Mouse (Mus musculus): ENCODE results near the gene Atxn7l1. TPM values are rescaled to one million over a fixed set of nuclear protein-coding genes. Genes with fewer than 3 reads are reported as not detected.

Atxn7l1 gene
- polyA plus RNA-seq, 3 experiments from 2014 or later: 59.7 to 94.2 (median 92.9) TPM

DNA sequence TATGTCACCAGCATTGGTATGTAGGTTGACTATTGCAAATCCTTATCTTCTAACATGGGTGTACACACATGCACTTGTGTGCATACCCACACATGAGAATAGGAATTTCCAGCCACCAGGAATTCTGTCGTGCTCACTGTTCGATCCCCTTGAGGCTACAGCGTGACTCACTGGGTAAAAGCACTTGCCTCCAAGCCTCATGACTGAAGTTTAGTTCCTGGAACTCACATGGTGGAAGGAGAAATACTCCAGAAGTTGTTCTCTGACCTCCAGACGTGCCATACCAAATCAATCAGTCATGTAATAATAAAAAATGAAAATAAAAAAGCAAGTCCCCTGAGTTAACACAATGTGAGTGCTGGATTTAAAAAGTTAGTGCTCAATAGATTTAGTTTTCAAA is 87.8 kb downstream of the Atxn7l1 start:
- no peak for ATAC-seq

DNA sequence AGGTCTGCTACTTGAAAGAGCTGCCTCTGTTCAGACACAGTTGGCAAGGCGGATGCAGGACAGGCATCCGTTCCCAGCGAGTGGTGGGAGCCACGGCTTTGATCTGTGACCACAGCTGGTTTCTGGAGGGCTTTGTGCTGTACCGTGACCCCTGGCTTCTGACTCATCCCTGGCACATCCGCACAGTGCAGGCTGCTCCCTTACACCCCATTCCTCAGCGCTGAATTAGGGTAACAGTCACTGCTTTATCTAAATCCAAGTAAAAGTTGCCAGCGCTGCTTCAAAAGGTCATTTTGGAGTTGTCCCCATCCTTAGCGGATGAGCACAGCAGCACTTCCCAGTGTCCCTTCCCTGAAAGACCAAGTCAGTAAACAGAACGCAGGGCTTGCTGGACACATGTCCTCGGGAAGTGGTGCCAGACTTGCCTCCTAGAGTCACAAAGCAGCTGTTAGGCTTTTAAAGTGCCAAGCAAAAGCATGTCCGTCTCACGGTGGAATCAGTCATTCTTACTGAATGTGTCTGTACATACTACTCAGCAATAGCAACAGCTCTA is 88.4 kb downstream of the Atxn7l1 start:
- ATAC-seq: no peak

DNA sequence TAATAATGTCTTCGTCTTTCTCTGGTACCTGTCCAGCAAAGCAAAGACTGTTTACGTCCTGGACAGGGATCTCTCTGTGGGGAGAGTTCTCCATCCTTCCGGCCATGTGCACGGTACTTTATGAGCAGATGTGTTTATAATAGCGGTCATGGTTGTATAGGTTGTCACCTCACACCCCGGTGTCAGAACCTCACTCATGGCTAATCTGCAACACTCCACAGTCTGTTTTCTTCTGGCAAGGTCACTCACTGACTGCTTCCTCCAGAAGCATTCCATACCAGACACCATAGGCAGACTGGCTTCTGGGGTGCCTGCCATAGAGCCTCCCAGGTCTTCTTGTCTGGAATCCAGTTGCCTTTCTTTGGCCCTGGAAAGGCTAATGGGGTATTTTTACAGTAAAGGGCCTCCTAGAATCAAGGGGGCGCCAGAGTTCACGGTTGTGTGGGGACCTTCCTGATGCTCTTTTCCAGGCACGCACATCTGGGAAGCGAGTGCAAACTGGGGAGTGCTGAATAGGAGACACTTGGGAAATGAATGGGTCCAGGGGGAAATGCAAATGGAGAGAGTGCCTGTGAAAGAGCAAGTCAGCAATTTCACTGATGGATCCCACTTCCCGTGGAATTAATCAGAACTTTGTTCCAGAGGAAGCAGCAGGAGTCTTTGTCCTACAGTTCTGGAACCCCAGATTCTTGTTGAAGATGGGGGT is 89.0 kb downstream of the Atxn7l1 start:
- no peak for ATAC-seq

DNA sequence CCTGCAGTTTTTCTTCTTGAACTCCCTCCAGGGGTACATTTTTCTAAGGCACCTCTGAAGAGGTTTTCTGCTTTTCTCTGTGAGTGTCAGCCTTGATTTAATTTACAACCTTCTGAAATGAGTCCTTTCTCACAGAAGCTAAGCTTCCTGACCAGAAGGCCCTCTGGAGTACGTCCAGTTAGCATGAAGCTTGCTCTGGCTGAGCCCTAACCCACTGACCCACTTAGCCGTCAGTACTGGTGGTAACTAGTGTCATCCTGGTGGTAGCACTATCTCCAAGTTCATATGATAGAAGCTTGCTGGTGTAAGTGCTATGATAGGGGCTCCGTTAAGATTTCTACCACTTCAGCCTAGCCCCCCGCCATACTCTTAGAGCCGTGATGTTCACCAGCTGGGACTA is 89.6 kb downstream of the Atxn7l1 start:
- no peak for ATAC-seq

DNA sequence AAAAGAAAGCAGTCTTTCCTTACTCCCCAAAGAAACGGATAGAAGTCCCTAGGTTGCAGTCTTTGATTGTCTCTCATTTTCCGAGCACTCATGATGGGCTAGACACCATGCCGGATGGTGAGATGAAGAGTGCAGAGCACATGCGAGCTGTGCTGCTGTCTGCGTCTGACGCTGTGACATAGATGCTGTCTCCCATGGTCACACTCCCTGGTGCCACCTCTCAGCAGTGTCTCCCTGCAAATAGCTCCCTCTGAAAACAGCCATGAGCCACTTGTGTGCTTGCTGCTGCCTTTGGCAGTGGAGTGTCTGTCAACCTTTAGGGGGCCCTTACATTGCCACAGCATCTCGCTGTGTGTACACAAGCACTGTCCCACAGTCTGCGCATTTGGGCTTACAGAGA is 95.2 kb downstream of the Atxn7l1 start:
- no peak for ATAC-seq

DNA sequence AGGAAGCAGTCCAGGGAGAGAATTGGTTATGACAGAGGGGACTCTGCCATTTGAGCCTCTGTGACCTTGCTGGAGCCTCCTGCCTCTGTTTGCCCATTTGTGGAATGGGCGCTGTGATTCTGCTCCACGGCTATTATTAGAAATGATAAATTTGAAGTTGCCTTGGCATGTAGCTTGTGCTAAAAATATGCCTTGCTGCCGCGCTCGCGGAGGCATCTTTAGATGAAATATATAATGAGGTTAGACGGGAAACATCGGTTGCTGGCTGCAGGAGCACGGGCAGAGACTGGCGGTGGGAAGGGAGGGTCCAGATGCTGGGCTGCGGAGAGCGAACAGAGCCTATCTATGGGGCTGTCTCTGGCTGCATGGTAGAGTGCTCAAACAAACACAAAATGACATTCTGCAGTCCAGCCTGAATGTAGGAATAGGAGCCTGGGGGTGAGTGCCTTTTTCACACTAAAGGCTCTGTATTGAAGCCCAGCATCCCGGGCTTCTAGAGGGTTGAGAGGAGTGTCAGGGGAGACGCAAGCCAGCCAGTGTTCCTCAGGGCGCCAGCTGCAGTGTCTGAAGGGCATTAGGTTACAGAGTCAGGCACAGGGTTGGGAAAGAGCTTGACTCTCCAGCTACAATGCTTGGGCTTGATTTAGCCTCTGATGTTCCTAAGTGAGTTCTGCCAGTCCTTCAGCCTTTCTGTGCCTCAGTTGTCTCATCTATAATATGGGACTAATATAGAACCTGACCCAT is 96.8 kb downstream of the Atxn7l1 start:
- ATAC-seq: no peak

DNA sequence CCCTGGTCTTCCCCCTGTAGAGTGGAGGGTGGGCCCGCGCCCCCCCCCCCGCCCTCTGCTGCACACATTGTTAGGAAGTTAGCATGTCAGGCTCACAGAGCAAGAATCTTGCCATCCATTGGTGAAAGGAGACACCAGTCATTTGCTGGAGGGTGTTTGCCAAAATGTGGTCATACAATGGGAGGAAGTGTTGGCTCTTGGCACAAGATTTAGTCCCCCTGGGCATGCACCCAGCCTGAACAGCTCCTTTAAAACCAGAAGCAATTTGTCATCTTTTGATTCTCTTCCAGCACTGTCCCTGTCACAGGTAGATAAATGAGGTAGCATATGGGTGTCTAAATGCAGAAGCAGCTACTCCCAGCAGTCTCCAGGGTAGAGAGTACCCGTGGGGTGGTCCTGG is 98.0 kb downstream of the Atxn7l1 start:
- ATAC-seq: no peak

DNA sequence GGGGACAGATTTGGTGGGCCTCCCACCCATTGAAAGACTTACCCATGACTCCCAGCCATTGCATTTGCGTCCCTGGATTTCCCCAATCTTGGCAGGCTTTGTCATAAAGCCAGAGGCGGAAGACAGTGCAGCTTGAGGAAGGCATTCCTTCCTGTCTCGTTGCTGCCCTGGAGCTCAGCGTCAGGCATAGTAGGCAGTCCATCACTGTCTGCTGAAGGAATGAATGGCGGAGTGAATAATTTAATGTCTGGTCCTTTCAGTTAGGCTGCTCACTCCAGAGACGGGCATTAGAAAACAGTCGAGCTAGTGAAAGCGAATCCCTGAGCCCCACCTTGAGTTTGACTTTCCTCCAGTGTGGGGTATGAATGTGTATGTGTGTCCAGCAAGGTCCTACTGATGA is 99.4 kb downstream of the Atxn7l1 start:
- no peak for ATAC-seq

DNA sequence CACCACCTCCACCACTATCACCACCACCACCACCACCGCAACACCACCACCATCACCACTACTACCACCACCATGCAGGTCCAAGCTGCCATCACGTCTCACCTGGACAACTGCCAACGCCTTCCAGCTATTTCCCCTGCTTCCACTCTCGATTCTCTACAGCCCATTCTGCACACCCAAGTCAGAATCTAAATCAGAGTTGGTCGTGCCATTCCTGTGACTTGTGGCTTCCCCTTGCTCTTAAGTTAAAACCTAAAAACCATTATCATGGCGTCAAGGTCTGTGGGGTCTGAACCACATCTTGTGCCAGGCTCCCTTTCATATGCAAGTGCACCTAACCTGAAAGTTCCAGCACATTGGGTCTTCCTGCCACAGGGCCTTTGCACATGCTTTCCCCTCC is 102.7 kb downstream of the Atxn7l1 start:
- no peak for ATAC-seq

DNA sequence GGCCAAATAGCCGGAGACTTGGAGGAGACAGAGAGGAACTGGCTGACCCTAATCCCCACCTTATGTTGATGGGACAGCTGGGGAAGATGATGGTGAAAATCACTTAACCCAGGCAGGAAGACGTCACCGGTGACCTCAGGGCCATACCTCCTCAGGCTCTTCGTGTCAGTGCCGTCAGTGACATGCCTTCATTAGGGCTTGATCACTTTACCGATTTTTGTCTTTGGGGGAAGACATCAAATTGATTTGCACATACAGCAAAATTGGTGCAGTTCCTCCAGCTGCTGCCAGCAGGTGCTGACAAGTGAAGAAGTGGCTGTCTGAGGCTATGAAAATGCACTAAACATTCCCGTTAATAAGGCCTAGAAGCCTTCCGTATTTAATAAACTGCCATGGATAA is 103.9 kb downstream of the Atxn7l1 start:
- no peak for ATAC-seq

DNA sequence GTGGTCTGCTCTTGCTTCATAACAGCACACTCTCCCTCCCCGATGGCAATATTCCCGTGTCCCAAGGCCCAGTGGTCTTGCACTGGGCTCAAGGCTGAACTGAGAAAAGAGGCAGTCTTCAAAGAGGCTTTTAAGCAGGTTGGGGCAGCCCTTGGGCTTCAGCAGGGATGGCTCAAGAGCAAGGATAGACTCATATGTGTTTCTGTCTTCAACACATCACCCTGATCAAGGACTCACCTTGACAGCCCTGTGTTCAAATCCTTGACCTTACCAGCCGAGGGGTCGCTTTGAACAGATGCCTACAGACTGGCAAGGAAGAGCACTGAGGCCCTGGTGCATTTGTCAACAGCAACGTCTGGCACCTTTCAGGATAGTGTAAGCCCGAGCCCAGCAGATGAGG is 105.1 kb downstream of the Atxn7l1 start:
- no peak for ATAC-seq

DNA sequence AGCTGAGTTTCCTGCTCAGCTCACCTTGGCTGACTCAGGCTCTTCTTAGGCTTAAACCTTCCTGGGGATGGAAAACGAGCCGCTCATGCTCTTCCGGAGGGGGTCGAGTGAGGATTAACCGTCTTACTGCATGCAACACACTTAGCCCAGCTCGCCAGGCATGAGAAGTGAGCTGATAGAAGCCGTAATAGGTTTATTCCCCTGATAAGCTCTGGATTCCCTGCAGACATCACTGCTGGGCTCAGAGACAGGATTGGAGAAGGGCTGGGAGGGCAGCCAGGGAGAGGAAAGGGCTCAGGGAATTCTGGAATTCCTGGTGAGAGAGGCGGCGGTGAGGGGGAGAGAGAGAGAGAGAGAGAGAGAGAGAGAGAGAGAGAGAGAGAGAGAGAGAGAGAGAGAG is 105.7 kb downstream of the Atxn7l1 start:
- no peak for ATAC-seq

DNA sequence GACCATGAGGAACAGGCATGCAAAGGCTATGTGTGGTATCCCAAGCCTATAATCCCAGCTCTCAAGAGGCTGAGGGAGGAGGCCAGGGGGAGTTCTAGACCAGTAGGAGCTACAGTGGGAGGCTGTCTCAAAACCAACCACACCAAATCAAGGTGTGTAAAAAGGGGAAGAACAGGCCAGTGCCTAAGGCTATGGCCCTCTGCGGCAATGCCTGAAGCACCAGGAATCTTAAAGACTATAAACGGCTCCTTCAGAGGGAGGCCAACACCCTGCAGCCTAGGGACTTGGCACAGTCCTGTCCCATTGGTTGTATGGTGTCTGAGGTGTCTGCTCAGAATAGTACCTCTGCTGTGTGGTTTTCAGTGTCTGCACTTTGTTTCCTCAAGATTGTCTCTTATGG is 107.8 kb downstream of the Atxn7l1 start:
- ATAC-seq: no peak

DNA sequence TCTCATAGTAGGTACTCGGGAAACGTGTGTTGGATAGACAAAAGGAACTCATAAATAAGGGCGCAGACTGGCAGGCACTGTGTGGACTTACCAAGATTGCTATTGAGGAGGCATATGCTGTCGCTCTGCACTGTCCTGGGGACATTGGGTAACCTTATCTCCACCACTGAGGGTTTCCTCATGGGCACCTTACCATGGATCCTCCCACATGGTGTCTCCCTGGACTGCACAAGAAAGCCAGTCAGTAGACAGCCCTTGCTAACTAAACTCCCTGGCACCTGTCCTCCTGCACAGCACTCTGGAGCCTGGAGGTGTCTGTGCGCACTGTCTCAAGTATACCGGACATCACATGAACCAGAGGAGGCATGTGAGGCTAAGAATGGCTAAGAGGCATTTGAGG is 108.9 kb downstream of the Atxn7l1 start:
- no peak for ATAC-seq

DNA sequence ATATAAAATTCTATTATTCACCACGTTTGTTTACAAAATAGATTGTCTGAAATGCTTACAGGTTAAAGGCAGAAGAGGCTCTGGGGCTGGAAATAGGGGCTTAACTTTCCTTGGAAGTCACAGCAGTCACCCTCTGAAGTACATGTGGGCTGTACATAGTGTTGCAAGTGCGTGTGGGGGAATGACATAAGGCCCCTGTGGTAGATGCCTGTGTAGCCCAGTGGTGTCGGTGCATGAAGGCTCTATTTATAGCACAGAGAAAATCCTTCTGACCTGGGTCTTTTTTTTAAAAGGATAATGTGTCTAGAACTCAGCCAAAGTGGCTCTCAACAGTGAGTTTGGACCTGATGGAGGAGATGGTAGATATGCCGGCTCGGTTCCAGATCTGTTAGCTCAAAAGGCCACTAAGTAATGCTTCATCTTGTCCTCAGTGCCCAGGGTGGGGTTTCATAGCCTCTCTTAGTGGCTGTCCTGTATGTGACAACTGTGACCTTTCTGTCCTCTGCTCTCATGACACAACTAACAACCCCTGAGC is 111.6 kb downstream of the Atxn7l1 start:
- ATAC-seq: no peak

DNA sequence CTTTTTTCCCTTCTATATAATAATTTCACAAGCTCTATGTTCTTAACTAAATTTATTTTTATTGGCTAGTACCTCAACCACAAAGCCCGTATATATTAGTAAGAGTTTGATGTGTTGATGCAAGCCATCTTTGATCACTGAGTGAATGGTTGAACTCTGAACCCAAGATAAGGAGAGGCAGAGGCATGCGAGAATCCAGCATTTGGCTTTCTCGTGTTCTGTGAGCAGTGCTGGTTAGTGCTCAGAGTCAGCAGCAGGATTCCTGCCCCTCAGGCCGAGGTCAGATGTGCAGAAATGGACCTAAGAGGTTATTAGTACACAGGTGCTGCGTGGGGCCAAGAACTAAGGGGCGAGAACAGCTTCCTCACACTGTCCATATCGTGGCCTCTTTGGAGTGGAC is 113.1 kb downstream of the Atxn7l1 start:
- no peak for ATAC-seq

DNA sequence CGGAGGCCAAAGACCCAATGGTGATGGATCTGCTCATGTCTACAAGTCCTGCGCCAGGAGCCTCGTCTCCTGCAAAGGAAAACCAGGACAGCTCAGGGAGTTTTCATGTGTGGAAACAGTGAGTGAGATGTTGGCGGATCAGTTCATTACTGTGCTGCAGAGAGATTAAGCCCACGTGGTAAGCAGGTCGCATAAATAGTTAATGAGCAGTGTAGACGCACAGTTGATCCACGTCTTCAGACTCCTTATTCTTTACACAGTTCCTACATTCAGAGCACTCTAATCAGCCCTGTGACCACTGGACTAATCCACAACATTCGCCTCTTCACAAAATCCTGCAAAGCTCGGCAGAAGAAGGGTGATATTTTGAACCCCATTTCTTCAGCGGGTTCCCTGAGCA is 118.4 kb downstream of the Atxn7l1 start:
- ATAC-seq: no peak

DNA sequence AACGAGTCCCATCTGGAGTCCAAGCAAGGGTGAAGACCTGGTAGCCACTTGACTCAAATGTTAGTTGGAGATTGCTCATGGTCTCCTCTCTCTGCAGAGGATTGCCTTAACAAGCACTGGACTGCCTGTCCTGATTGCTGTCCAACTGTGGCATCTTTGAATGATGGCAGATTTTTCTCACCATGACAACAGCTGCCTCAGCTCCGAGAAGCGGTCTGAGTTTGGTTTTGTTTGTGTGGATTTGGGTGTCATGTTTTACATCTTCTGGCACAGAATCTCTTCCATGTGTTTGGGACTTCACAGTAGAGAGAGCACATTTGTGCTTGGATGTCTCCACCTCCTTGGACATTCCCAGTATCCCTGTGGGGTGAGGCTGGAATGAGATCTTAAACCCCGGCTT is 120.5 kb downstream of the Atxn7l1 start:
- ATAC-seq: no peak

DNA sequence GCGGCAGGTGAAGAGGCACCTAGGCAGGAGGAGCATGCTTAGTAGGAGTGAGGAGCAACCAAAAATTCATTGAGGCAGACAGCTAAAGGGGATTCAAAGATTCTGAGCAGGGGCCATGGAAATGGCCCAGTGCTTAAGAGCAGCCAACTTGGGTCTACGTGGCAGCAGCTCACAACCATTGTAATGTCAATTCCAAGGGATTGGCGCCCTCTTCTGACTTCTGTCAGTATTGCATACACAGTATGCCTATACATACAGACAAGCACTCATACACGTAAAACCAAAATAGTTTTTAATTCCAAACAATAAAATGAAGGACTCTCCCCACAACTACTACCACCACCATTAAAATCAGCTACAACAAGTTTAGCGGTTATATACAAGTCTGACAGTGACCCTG is 122.2 kb downstream of the Atxn7l1 start:
- ATAC-seq: no peak

DNA sequence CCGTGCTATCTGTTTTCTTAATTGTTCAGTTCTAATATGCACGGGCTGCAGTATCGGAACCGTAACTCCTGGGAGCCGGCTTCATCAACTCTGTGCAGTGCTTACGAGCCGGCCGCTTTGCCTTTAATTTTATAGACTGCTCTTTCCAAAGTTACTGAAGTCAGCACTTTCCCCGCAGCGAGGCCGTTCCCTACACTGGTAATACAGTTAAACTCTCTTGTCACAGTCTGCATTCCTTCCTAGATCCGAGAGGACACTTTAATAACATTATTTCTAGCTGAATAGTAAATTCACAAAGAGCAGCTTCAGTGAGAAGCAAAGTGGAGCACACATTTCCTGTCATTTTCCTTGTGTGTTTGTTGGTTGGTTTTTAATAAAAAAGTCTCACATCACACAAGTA is 124.4 kb downstream of the Atxn7l1 start:
- no peak for ATAC-seq

DNA sequence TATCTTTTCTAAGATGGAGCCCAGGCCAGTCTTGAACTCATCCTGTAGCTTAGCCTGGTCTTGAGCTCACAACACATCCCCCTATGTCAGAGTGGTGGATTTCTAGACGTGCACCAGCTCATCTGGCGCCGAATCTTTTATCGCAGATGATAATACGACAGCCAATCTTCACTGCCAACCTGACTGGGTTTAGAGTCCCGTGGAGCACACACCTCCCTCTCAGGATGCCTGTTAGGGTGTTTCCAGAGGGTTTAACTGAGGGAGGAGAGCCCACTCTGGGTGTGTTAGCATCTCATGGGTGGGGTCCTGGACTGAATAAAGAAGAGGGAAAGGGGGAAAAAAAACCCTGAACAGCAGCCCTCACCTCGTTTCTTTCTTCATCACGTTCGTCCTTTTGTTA is 124.9 kb downstream of the Atxn7l1 start:
- no peak for ATAC-seq

DNA sequence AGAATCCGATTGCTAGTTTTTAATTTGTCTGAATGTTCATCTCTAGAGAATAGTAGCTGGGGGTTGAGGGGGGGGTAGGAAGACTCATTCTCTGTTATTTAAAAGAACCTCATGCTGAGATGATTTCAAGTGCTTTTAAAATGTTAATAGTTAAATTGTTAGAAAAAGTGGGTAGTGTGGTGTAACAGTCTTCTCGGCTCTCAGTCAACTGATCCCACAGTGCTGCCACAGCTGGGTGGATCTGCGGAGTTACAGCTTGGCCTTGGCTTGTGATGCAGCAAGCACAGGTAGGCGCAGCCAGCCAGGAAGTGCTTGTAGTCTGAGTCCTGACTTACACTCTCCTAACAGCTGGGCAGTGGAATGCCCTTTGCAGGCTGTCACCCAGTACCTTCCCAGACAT is 125.7 kb downstream of the Atxn7l1 start:
- no peak for ATAC-seq

DNA sequence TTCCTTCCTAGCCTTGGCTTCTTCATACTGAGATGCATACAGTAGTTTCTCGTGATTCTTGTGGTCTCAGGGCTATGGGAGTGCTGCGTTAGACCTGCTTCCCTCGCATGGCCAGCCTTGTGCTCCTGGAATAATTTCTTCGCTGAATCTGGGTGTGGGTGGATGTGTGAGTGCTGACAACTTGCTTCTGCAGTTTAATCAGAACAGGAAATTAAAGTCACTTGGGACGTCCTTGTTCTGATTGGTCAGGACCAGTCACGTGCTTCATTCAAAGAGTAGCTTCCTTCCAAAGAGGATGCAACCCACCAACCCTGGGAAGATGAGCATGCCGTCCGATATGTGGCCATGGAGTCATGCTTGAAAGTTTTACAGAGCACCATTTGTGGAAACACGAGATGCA is 126.2 kb downstream of the Atxn7l1 start:
- ATAC-seq: no peak

DNA sequence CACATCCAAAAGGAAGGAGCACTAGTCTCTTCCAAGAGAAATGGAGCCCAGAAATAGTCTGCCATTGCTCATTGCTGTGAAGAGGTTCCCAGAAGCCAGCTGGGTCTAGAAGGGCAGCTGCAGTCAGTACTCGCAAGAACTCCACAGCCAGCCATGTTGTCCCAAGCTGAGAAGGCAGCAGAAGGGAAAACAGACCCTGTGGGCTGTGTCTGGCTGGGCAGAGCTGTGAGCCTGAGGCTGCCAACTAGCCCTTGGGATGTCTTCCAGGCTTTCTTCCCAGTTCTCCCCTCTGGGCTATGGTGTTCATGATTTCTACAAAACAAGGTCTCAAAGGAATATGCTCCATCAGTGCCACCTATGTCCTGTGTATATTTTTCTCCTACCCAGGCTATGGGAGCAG is 128.5 kb downstream of the Atxn7l1 start:
- ATAC-seq: no peak

All from inflammation-experienced regulatory T-cells, adult 6 months (primary cell).